Mouse (Mus musculus) forebrain, embryonic 15.5 days (tissue): ENCODE results near the gene Jarid2. TPM values are rescaled to one million over a fixed set of nuclear protein-coding genes. Genes with fewer than 3 reads are reported as not detected.

ENCODE experiments used
- ATAC-seq: fragments of 200-750 bp; cut with Nextera tagmentation; replicated peaks from 2 replicates; pipeline ENCODE4 v1.8.0; 2017; ENCODE audit warnings: mild to moderate bottlenecking, moderate TSS enrichment, moderate library complexity
- H3K27ac ChIP-seq: fragments of 300-500 bp; sonication (generic); replicated peaks from 2 replicates; pipeline ENCODE4 v1.5.1; 2015; ENCODE audit warnings: mild to moderate bottlenecking, inconsistent platforms
- H3K27me3 ChIP-seq: fragments of 300-500 bp; sonication (generic); 2 replicates; pipeline ENCODE4 v1.6.1; 2015; ENCODE audit warnings: inconsistent platforms
- H3K36me3 ChIP-seq: fragments of 300-500 bp; sonication (generic); 2 replicates; pipeline ENCODE4 v1.6.1; 2015; ENCODE audit warnings: mild to moderate bottlenecking, inconsistent platforms
- H3K4me1 ChIP-seq: fragments of 300-500 bp; sonication (generic); 2 replicates; pipeline ENCODE4 v1.6.1; 2015; ENCODE audit warnings: inconsistent platforms
- H3K4me2 ChIP-seq: fragments of 300-500 bp; sonication (generic); replicated peaks from 2 replicates; pipeline ENCODE4 v1.6.1; 2015; ENCODE audit warnings: mild to moderate bottlenecking, inconsistent platforms
- H3K4me3 ChIP-seq: fragments of 300-500 bp; sonication (generic); 2 replicates; pipeline ENCODE4 v1.5.1; 2015; ENCODE audit warnings: mild to moderate bottlenecking, inconsistent platforms
- H3K9ac ChIP-seq: fragments of 300-500 bp; sonication (generic); replicated peaks from 2 replicates; pipeline ENCODE4 v1.6.1; 2015; ENCODE audit warnings: mild to moderate bottlenecking, inconsistent platforms
- H3K9me3 ChIP-seq: fragments of 300-500 bp; sonication (generic); 2 replicates; pipeline ENCODE4 v1.6.1; 2016; ENCODE audit warnings: inconsistent platforms
- WGBS: fragments of 180-500 bp; shearing (Covaris S2); methylation state at CpG from one replicate; pipeline ENCODE4 v1.1.7; 2015; ENCODE audit warnings: mixed read lengths; 5-methylcytosine and 5-hydroxymethylcytosine counted together
- polyA plus RNA-seq: library from polyadenylated mRNA; unstranded; fragments of >200 nt; fragmentation: Nextera tagmentation; extraction: Ambion mirVana; gene quantifications from 2 replicates; pipeline ENCODE4 v1.2.1, GENCODE M21; 2015

The Jarid2 gene
- polyA plus RNA-seq, 1 experiment from 2014 or later: 34.2 TPM

GRCm38 (mm10) chr13:44763068-44763467 lies 33.8 kb downstream of the Jarid2 start:
- Histone ChIP-seq H3K9me3 (no peaks in the 10 kb centered on the region), H3K4me3 (no peak overlapping the region), H3K4me1 (peaks cover 4% of the 10 kb centered on the region; the same call in 1 of the 2 replicates), H3K27me3 (no peaks in the 10 kb centered on the region), H3K9ac (no peak overlapping the region), H3K36me3 (no peaks in the 10 kb centered on the region), H3K4me2 (no peak overlapping the region), H3K27ac (no peak overlapping the region)
- no peak for ATAC-seq
- 81% methylated on average over 3 of the region's 3 CpGs for WGBS

GRCm38 (mm10) chr13:44767751-44768150 lies 38.5 kb downstream of the Jarid2 start:
- H3K27me3 ChIP-seq: no peaks in the 10 kb centered on the region
- WGBS: 91% methylated on average over 6 of the region's 6 CpGs
- no peaks in the 10 kb centered on the region for H3K9me3 ChIP-seq
- no peak for ATAC-seq
- no peak overlapping the region for H3K4me2 ChIP-seq
- no peak overlapping the region for H3K27ac ChIP-seq
- H3K9ac ChIP-seq: no peak overlapping the region
- peaks cover 7% of the 10 kb centered on the region; the same call in 1 of the 2 replicates for H3K4me1 ChIP-seq
- H3K4me3 ChIP-seq: no peak overlapping the region
- no peaks in the 10 kb centered on the region for H3K36me3 ChIP-seq

- Histone ChIP-seq H3K4me3 (no peak overlapping the region), H3K4me1 (peaks cover 7% of the 10 kb centered on the region; the same call in 1 of the 2 replicates), H3K27ac (no peak overlapping the region), H3K27me3 (no peaks in the 10 kb centered on the region), H3K9me3 (no peaks in the 10 kb centered on the region), H3K36me3 (0 out of 2 replicates have a peak, but pooled peaks cover 2% of the 10 kb centered on the region), H3K9ac (no peak overlapping the region), H3K4me2 (no peak overlapping the region)
- WGBS: 73% methylated on average over 5 of the region's 5 CpGs
- ATAC-seq: no peak
These were observed 41.7 kb downstream of the Jarid2 start for GRCm38 (mm10) chr13:44770808-44771605.

GRCm38 (mm10) chr13:44772816-44773215 lies 43.5 kb downstream of the Jarid2 start:
- H3K27me3 ChIP-seq: no peaks in the 10 kb centered on the region
- H3K4me3 ChIP-seq: no peak overlapping the region
- no peak overlapping the region for H3K27ac ChIP-seq
- H3K4me1 ChIP-seq: peaks cover 7% of the 10 kb centered on the region; the same call in 1 of the 2 replicates
- no peaks in the 10 kb centered on the region for H3K9me3 ChIP-seq
- H3K36me3 ChIP-seq: 0 out of 2 replicates have a peak, but pooled peaks cover 2% of the 10 kb centered on the region
- H3K4me2 ChIP-seq: no peak overlapping the region
- ATAC-seq: no peak
- H3K9ac ChIP-seq: no peak overlapping the region
- 92% methylated on average over 3 of the region's 3 CpGs for WGBS

GRCm38 (mm10) chr13:44774351-44774750 lies 45.1 kb downstream of the Jarid2 start:
- Histone ChIP-seq H3K27ac (no peak overlapping the region), H3K36me3 (0 out of 2 replicates have a peak, but pooled peaks cover 2% of the 10 kb centered on the region), H3K9ac (no peak overlapping the region), H3K27me3 (no peaks in the 10 kb centered on the region), H3K9me3 (no peaks in the 10 kb centered on the region), H3K4me1 (peaks cover 3% of the 10 kb centered on the region; the same call in 1 of the 2 replicates), H3K4me3 (no peak overlapping the region), H3K4me2 (no peak overlapping the region)
- 90% methylated on average over 4 of the region's 4 CpGs for WGBS
- ATAC-seq: no peak

- WGBS: 84% methylated on average over 3 of the region's 3 CpGs
- H3K9me3 ChIP-seq: no peaks in the 10 kb centered on the region
- no peak overlapping the region for H3K4me3 ChIP-seq
- H3K27me3 ChIP-seq: no peaks in the 10 kb centered on the region
- no peak overlapping the region for H3K27ac ChIP-seq
- no peak overlapping the region for H3K4me2 ChIP-seq
- no peak for ATAC-seq
- H3K36me3 ChIP-seq: 0 out of 2 replicates have a peak, but pooled peaks cover 2% of the 10 kb centered on the region
- H3K4me1 ChIP-seq: no peaks in the 10 kb centered on the region
- no peak overlapping the region for H3K9ac ChIP-seq
These were observed 46.1 kb downstream of the Jarid2 start for GRCm38 (mm10) chr13:44775396-44775795.

- ATAC-seq: no peak
- H3K4me2 ChIP-seq: no peak overlapping the region
- H3K4me1 ChIP-seq: no peaks in the 10 kb centered on the region
- H3K27ac ChIP-seq: no peak overlapping the region
- no peaks in the 10 kb centered on the region for H3K36me3 ChIP-seq
- no peak overlapping the region for H3K4me3 ChIP-seq
- 86% methylated on average over 1 of the region's 1 CpGs for WGBS
- H3K9me3 ChIP-seq: no peaks in the 10 kb centered on the region
- H3K27me3 ChIP-seq: no peaks in the 10 kb centered on the region
- no peak overlapping the region for H3K9ac ChIP-seq
These were observed 51.2 kb downstream of the Jarid2 start for GRCm38 (mm10) chr13:44780506-44780905.

GRCm38 (mm10) chr13:44781126-44781525 lies 51.9 kb downstream of the Jarid2 start:
- H3K36me3 ChIP-seq: no peaks in the 10 kb centered on the region
- no peak overlapping the region for H3K4me3 ChIP-seq
- H3K4me2 ChIP-seq: no peak overlapping the region
- peaks cover 5% of the 10 kb centered on the region; the same call in 1 of the 2 replicates for H3K4me1 ChIP-seq
- H3K27ac ChIP-seq: no peak overlapping the region
- 92% methylated on average over 2 of the region's 2 CpGs for WGBS
- no peaks in the 10 kb centered on the region for H3K27me3 ChIP-seq
- no peak for ATAC-seq
- H3K9ac ChIP-seq: no peak overlapping the region
- H3K9me3 ChIP-seq: no peaks in the 10 kb centered on the region

- Histone ChIP-seq H3K36me3 (no peaks in the 10 kb centered on the region), H3K9ac (no peak overlapping the region), H3K9me3 (no peaks in the 10 kb centered on the region), H3K4me1 (peaks cover 15% of the 10 kb centered on the region; the same call in 1 of the 2 replicates), H3K4me2 (no peak overlapping the region), H3K27ac (no peak overlapping the region), H3K27me3 (no peaks in the 10 kb centered on the region), H3K4me3 (no peak overlapping the region)
- no peak for ATAC-seq
- 82% methylated on average over 1 of the region's 1 CpGs for WGBS
These were observed 55.3 kb downstream of the Jarid2 start for GRCm38 (mm10) chr13:44784551-44784950.

GRCm38 (mm10) chr13:44786291-44786690 lies 57.0 kb downstream of the Jarid2 start:
- H3K4me2 ChIP-seq: no peak overlapping the region
- no peak overlapping the region for H3K9ac ChIP-seq
- ATAC-seq: no peak
- no peak overlapping the region for H3K4me3 ChIP-seq
- 34% methylated on average over 4 of the region's 4 CpGs for WGBS
- H3K36me3 ChIP-seq: no peaks in the 10 kb centered on the region
- H3K4me1 ChIP-seq: peaks cover 15% of the 10 kb centered on the region
- H3K9me3 ChIP-seq: no peaks in the 10 kb centered on the region
- H3K27me3 ChIP-seq: no peaks in the 10 kb centered on the region
- H3K27ac ChIP-seq: no peak overlapping the region

GRCm38 (mm10) chr13:44788352-44789125 lies 59.3 kb downstream of the Jarid2 start:
- Histone ChIP-seq H3K27me3 (no peaks in the 10 kb centered on the region), H3K9ac (no peak overlapping the region), H3K9me3 (no peaks in the 10 kb centered on the region), H3K4me1 (peaks cover 37% of the 10 kb centered on the region), H3K27ac (no peak overlapping the region), H3K36me3 (no peaks in the 10 kb centered on the region), H3K4me2 (no peak overlapping the region), H3K4me3 (no peak overlapping the region)
- WGBS: 81% methylated on average over 9 of the region's 9 CpGs
- no peak for ATAC-seq

- H3K4me2 ChIP-seq: no peak overlapping the region
- 66% methylated on average over 2 of the region's 2 CpGs for WGBS
- H3K4me1 ChIP-seq: peaks cover 42% of the 10 kb centered on the region
- H3K27me3 ChIP-seq: no peaks in the 10 kb centered on the region
- no peak overlapping the region for H3K4me3 ChIP-seq
- H3K36me3 ChIP-seq: no peaks in the 10 kb centered on the region
- H3K9ac ChIP-seq: no peak overlapping the region
- ATAC-seq: no peak
- H3K27ac ChIP-seq: no peak overlapping the region
- H3K9me3 ChIP-seq: no peaks in the 10 kb centered on the region
These were observed 60.7 kb downstream of the Jarid2 start for GRCm38 (mm10) chr13:44789982-44790381.
